ENCODE assay signal across 24 mouse cellular contexts in the genomic region with DNA sequence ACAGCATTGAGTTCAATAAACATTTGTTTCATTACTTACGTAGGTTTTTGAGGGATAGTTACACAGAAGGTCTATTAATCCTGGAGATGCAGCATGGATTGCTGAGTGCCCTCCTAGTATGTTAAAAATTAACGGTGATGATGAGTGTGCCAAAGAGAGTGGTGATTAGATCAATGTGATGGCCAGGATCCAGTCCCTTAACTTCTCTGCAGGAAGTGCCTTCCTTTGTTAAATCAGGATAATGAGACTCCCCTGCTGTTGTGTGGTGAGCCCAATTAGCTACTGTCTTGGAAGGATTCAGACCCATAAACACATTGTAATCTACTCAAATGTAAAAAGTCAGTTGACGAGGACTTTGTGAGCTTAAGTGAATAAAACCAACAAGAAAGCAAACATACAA.
DNase-seq lines count a peak whose midpoint lies in the region; ATAC-seq and TF ChIP-seq lines count a peak whose summit lies in the region.
"Had no signal": no experiment of that assay in that cellular context is flagged by ENCODE, and none has a peak within 500 bp of the region (broad histone marks: within the 10 kb centered on the region; RNA-seq: fewer than 3 reads in every experiment).

No protein-coding gene starts in this region.

- TF ChIP-seq EP300 in heart, adult 2 months (IDR thresholded peaks at IDR 0.05; ENCODE audit: insufficient read depth, low read depth, low read length), result no peak

- no peak for TF ChIP-seq CTCF in liver, adult 2 months (IDR thresholded peaks at IDR 0.05; ENCODE audit: low read depth, low read length)
- no peak for TF ChIP-seq CTCF in brain, embryonic 14.5 days (IDR thresholded peaks at IDR 0.05; ENCODE audit: borderline replicate concordance, extremely low read depth, insufficient read depth, insufficient read length)
- TF ChIP-seq CTCF in heart, adult 2 months (IDR thresholded peaks at IDR 0.05), result no peak

- no peaks in the 10 kb centered on the region for H3K36me3 ChIP-seq in forebrain, embryonic 14.5 days (ENCODE audit: control insufficient read depth, insufficient read depth, low read length)
- no peaks in the 10 kb centered on the region for H3K36me3 ChIP-seq in forebrain, embryonic 15.5 days
- no peaks in the 10 kb centered on the region for H3K36me3 ChIP-seq in liver, adult 2 months (ENCODE audit: control insufficient read depth, insufficient read depth, low read length)
- no peaks in the 10 kb centered on the region for H3K36me3 ChIP-seq in liver, embryonic 12.5 days
- no peaks in the 10 kb centered on the region for H3K36me3 ChIP-seq in heart, adult 2 months (ENCODE audit: control insufficient read depth, insufficient read depth, low read length)
- H3K36me3 ChIP-seq: G1E had no signal

- WGBS in forebrain, embryonic 14.5 days, result 27% methylated on average over 3 of the region's 3 CpGs
- WGBS in forebrain, embryonic 15.5 days, result 33% methylated on average over 3 of the region's 3 CpGs
- WGBS in liver, adult 2 months, result 17% methylated on average over 3 of the region's 3 CpGs
- WGBS in liver, embryonic 12.5 days (ENCODE audit: insufficient replicate concordance), result 61% methylated on average over 3 of the region's 3 CpGs
- 62% methylated on average over 3 of the region's 3 CpGs for WGBS in heart, adult 2 months

- TF ChIP-seq POLR2A in liver, adult 2 months (IDR thresholded peaks at IDR 0.05; ENCODE audit: extremely low read depth, insufficient read depth, low read length), result no peak
- no peak for TF ChIP-seq POLR2A in brain, embryonic 14.5 days (IDR thresholded peaks at IDR 0.05; ENCODE audit: borderline replicate concordance, extremely low read depth, insufficient read depth, insufficient read length, poor library complexity, severe bottlenecking)
- no peak for TF ChIP-seq POLR2A in heart, adult 2 months (IDR thresholded peaks at IDR 0.05; ENCODE audit: insufficient read depth, low read depth, low read length)

- H3K9me3 ChIP-seq in forebrain, embryonic 14.5 days (replicated peaks; ENCODE audit: control insufficient read depth, low read length), result no peaks in the 10 kb centered on the region
- H3K9me3 ChIP-seq in forebrain, embryonic 15.5 days, result no peaks in the 10 kb centered on the region
- no peaks in the 10 kb centered on the region for H3K9me3 ChIP-seq in liver, embryonic 12.5 days (replicated peaks)

- intact Hi-C loops in left cerebral cortex, postnatal 10 days (cut with DNase I), result no loop called here
- intact Hi-C loops in heart, adult 2 months (cut with DNase I), result no loop called here

- no peaks in the 10 kb centered on the region for H3K79me2 ChIP-seq in liver, adult 2 months (ENCODE audit: control insufficient read depth, insufficient read depth, low read length)
- H3K79me2 ChIP-seq in heart, adult 2 months (replicated peaks; ENCODE audit: control insufficient read depth, insufficient read depth, low read length), result no peaks in the 10 kb centered on the region

- no peak overlapping the region for H3K9ac ChIP-seq in forebrain, embryonic 14.5 days (ENCODE audit: low read length)
- no peak overlapping the region for H3K9ac ChIP-seq in forebrain, embryonic 15.5 days (replicated peaks)
- no peak overlapping the region for H3K9ac ChIP-seq in liver, adult 2 months (ENCODE audit: low read depth, low read length)
- H3K9ac ChIP-seq in liver, embryonic 12.5 days, result no peak overlapping the region
- no peak overlapping the region for H3K9ac ChIP-seq in heart, adult 2 months (ENCODE audit: low read depth, low read length)

- peak; percentile 26 for DNase-seq in forebrain, embryonic 14.5 days (ENCODE audit: low spot score)
- DNase-seq in liver, adult 2 months (ENCODE audit: extremely low read depth, low read depth, low spot score), result peak; percentile 60
- DNase-seq in Muller cell, postnatal 12 days (ENCODE audit: inconsistent ontology term), result peak; percentile 57
- peak; percentile 54 for DNase-seq in brain, embryonic 14.5 days (ENCODE audit: low read depth)
- DNase-seq in left cerebral cortex, postnatal 10 days (ENCODE audit: extremely low spot score in 1 of 2, low spot score in 2 of 2), result no peak
- no peak for DNase-seq in heart, adult 2 months
- DNase-seq: adrenal gland, adult 2 months; adrenal gland, adult 8-10 months; adrenal gland, postnatal 10 days; adrenal gland, postnatal 14 days; adrenal gland, postnatal 25 days; adrenal gland, postnatal 36 days; B cell, adult 2 months; cerebellum, adult 11 months; cerebellum, adult 11-12 months; cerebellum, adult 18-20 months; cerebellum, adult 2 months had no signal

- H3K4me2 ChIP-seq in forebrain, embryonic 14.5 days (ENCODE audit: low read length), result no peak overlapping the region
- no peak overlapping the region for H3K4me2 ChIP-seq in forebrain, embryonic 15.5 days (replicated peaks)
- no peak overlapping the region for H3K4me2 ChIP-seq in liver, embryonic 12.5 days

- H3K27me3 ChIP-seq in forebrain, embryonic 14.5 days (replicated peaks; ENCODE audit: control insufficient read depth, insufficient read depth, low read length), result no peaks in the 10 kb centered on the region
- no peaks in the 10 kb centered on the region for H3K27me3 ChIP-seq in forebrain, embryonic 15.5 days
- H3K27me3 ChIP-seq in liver, adult 2 months (ENCODE audit: control insufficient read depth, insufficient read depth, low read length), result no peaks in the 10 kb centered on the region; the same call in 1 of the 2 replicates
- H3K27me3 ChIP-seq in liver, embryonic 12.5 days (replicated peaks), result no peaks in the 10 kb centered on the region
- no peaks in the 10 kb centered on the region for H3K27me3 ChIP-seq in heart, adult 2 months (ENCODE audit: control insufficient read depth, insufficient read depth, low read length)
- H3K27me3 ChIP-seq: CH12.LX, Patski had no signal

- no peak for ATAC-seq in forebrain, embryonic 14.5 days
- no peak for ATAC-seq in forebrain, embryonic 15.5 days (replicated peaks)
- no peak for ATAC-seq in liver, embryonic 12.5 days
- ATAC-seq: activated CD4-positive, CD25-positive, alpha-beta regulatory T cell, adult 4 months; CD4-positive, CD25-positive, alpha-beta regulatory T cell, adult 4 months; Patski had no signal

- no peak overlapping the region for H3K4me3 ChIP-seq in forebrain, embryonic 14.5 days (ENCODE audit: low read depth, low read length)
- H3K4me3 ChIP-seq in forebrain, embryonic 15.5 days, result no peak overlapping the region
- H3K4me3 ChIP-seq in liver, adult 2 months (ENCODE audit: insufficient read depth, low read depth, low read length), result no peak overlapping the region
- H3K4me3 ChIP-seq in liver, embryonic 12.5 days, result no peak overlapping the region
- no peak overlapping the region for H3K4me3 ChIP-seq in heart, adult 2 months

- H3K4me1 ChIP-seq in forebrain, embryonic 14.5 days (ENCODE audit: control insufficient read depth, insufficient read depth, low read length), result no peaks in the 10 kb centered on the region; the same call in 1 of the 2 replicates
- no peaks in the 10 kb centered on the region for H3K4me1 ChIP-seq in forebrain, embryonic 15.5 days
- no peaks in the 10 kb centered on the region for H3K4me1 ChIP-seq in liver, adult 2 months (ENCODE audit: control insufficient read depth, insufficient read depth, low read length)
- H3K4me1 ChIP-seq in liver, embryonic 12.5 days, result no peaks in the 10 kb centered on the region
- no peaks in the 10 kb centered on the region for H3K4me1 ChIP-seq in heart, adult 2 months (ENCODE audit: control insufficient read depth, insufficient read depth, low read length)

- H3K27ac ChIP-seq in forebrain, embryonic 14.5 days (ENCODE audit: low read depth, low read length), result no peak overlapping the region
- H3K27ac ChIP-seq in forebrain, embryonic 15.5 days (replicated peaks), result no peak overlapping the region
- H3K27ac ChIP-seq in liver, adult 2 months (replicated peaks; ENCODE audit: insufficient read depth, low read depth, low read length), result no peak overlapping the region
- H3K27ac ChIP-seq in liver, embryonic 12.5 days, result no peak overlapping the region
- H3K27ac ChIP-seq in heart, adult 2 months, result no peak overlapping the region

Comparison
In these comparisons a context has a peak if more than half of its experiments do, and no peak if none do; other contexts are left out.
1. DNase-seq: peak in forebrain, embryonic 14.5 days (single experiment), liver, adult 2 months (single experiment), Muller cell, postnatal 12 days (single experiment) and brain, embryonic 14.5 days (single experiment); none in left cerebral cortex, postnatal 10 days (0 of 2) and heart, adult 2 months (0 of 2).